Mouse (Mus musculus) adrenal gland (tissue): ENCODE results near the gene Cggbp1.
"Not testable (repeated sequence)": the region's sequence is repeated elsewhere in the genome, so short reads cannot be mapped to it uniquely, and the experiment has no call there.

ENCODE experiments used
- intact Hi-C: fragments of 180-260 bp; cut with DNase I; formaldehyde crosslinking; loops from one replicate; pipeline ENCODE4 v1.15.1; 2025
- long read RNA-seq, 2 experiments: library from polyadenylated mRNA; unstranded; transcript quantifications; one replicate each; pipeline ENCODE4 v2.0.0; 2020; ENCODE audit warnings: borderline replicate concordance in 1 of 2; ENCODE audit not compliant: insufficient replicate concordance in 1 of 2

The Cggbp1 gene
- long read RNA-seq, experiment 1, full-length matches to known transcripts: 17 of 38 reads
- long read RNA-seq, experiment 1, partial matches to known transcripts: 6 of 38 reads
- long read RNA-seq, experiment 1, other reads (novel, unspliced or antisense): 15 of 38 reads
- long read RNA-seq, experiment 2, full-length matches to known transcripts: 12 of 32 reads
- long read RNA-seq, experiment 2, partial matches to known transcripts: 9 of 32 reads
- long read RNA-seq, experiment 2, other reads (novel, unspliced or antisense): 11 of 32 reads

DNA sequence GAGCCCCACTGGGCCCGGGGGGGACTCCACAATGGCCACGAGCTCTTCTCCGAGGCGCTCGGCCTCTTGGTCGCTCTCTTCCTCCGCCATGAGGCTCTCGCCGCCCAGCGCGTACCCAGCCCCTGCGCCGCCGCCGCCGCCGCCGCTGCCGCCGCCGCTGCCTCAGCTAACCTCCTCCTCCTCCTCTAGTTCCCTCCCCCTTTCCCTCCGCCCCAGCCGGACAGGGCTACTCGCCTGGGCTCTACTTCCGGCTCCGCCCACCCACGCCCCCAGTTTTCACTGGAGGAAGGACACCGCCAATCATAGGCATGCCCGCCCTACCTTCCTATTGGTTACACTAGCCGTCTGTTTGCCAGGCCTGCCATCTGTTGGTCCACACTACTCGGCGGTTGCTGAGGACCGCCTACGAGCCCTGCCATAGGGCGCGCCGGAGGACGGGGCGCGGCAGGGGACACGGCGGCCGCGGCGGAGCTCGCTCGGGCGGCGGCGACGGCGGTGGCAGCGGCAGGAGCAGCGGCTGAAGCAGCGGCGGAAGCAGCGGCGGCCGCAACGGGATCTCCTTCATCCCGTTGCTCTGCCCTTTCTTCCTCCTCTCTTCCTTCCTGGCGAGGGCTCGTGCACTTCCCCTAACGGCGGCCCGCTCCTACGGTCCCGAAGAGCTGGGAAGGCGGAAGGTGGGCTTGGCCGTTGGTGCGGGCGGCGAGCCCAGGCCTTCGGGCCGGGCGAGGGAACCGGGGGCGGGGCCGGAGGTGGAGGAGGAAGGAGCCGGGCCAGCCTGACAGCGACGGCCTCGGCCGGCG is at the start of gene Cggbp1, which contains the start of gene Zfp654:
TSS of gene Cggbp1 (plus strand) at position 434 of the 800 bp plus-strand sequence.
TSS of gene Zfp654 (minus strand) at position 90 of the 800 bp plus-strand sequence.
- intact Hi-C loops: loop anchor here (5.0 kb wide), 1 partner anchor 79 kb away; the partner anchor contains the start of gene 4930453N24Rik

DNA sequence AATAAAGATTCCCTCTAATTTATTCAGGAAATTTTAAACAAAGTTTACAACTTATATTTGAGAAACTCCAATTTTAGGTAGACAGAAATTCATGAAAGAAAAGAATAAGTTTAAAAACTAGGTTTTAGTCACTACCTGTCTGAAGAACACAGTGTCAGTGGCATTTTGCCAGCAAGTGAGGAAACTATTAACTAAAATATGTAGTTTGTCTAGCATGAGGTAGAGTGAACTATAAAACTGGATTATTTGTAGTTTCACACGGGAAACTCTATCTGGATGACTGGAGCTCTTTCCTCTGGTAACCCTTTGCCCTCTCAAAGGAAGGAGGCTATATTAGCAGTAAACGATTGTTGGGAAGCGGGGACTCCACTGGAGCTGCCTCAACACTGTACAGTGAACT is 48.8 kb upstream of the Cggbp1 start:
- intact Hi-C loops: no loop called here

DNA sequence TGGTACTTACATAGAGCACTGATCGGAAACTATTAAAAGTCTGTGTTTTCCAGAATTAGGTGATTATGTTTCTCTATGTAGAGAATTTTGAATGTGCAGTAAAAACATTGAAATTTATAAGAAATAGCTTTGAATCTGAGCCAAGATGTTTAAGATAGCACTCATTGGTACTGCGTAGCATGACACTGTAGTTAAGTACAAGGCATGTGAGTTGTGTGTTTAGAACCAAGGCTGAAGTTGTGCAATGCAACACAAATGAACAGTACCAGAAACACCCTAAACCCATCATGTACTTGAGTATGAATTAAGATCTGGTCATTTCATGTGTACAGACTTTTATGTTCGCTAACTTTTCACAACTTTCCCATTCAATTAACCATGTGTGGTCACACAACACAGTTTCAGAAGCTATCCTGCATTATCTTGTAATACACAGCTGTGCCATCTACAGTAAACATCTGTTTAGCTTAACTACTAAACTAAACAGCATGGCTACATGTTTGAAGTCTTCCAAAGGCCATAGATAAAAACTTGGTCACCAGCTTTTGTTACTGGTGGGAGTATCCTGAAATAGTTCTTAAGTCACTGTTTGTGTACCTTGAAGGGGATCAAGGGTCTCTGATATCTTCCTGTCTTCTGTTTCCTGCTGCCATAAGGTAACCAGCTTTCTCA is 34.6 kb upstream of the Cggbp1 start:
- intact Hi-C loops: no loop called here

DNA sequence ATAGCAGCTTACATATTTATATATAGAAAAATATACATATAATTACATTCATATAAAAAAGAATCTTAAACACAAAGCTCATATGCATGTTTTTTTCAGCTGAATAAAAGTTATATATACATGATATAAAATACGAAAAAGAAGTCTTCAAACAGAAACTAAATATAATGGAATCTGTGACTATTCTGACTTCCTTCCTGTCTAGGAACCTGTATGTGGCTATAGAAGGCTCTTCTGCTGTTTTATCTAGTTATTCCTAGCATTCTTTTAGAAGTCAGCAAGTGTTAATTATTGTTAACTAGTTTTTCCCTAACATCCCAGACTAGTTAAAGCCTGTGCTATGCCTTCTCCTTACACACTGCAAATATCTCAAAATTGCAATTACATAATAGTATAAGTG is 27.9 kb upstream of the Cggbp1 start:
- intact Hi-C loops: no loop called here

DNA sequence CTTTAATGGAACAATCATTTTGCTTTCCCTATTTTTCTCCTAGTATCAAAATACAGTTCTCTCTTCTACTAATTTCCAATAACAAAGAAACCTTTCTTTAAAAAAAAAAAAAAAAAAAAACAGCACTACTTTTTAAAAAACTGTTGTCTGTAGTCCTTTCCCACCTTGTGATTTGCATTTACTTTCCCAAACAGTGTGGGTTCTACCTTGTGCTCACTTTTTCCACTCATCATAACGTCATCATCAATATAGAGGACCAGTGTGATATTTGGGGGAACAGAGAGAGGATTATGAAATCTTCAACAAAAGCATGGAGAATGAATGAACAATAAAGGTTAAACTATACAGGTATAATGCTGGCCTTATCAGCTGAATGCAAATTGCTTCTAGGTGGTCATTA is 27.3 kb upstream of the Cggbp1 start:
- intact Hi-C loops: no loop called here

GRCm38 (mm10) chr16:64830291-64830690 is 21.5 kb upstream of the Cggbp1 start:
- intact Hi-C loops: no loop called here

GRCm38 (mm10) chr16:64835996-64836545 is 15.7 kb upstream of the Cggbp1 start:
- intact Hi-C loops: no loop called here

DNA sequence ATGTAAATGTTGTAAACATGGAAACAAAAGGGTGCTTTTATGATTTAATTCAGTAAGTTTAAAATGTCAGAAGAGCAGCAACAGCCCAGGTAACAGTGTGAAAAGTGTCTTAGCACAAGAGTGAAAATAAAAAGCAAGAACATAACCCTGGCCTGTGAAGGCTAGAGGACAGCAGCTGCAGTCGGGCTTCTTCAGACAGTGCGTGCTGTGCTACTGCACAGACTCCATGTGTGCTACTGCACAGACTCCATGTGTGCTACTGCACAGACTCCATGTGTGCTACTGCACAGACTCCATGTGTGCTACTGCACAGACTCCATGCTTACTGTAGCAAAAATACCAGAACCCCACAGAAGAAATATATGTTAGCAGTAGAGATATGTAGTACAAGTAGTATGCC is 15.1 kb upstream of the Cggbp1 start:
- intact Hi-C loops: no loop called here

DNA sequence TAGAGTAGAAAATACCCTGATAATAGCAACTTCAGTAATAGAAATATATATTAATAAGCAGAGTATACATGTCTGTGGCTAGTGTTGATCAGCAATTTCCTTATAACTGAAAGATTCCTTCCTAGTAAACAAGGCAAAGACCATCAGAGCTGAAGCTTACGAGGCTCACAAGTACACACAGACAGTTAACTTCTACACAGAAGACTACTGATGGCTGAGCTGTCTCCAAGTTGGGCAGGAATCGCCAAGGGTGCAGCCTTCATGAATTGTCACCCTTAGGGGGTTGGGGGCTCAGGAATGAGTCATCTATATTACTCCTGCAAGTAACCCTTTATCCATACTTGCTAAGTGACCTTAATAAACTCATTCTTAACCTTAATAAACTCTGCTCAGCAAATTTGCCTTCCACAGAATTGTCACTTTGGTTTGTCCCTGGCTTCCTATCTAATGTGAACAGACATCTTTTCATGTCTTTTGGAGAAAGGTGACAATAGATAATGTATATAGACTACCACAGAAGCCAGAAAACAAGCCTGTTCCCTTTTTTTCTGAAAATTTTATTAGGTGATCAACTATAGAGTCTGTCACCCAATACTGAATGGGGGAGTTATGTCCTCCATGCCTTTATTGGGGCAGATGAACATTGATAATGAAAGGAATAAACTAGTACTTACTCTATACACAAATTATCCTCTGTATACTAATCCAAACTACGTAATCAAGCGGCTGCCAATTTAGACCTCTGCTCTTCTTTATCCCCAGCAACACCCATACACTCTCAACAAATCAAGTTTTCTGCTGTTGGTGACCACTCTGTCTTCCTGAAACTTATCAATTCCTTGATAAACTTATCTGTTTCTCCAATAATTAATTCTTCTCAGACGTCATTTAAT is 10.1 kb upstream of the Cggbp1 start:
- intact Hi-C loops: no loop called here

DNA sequence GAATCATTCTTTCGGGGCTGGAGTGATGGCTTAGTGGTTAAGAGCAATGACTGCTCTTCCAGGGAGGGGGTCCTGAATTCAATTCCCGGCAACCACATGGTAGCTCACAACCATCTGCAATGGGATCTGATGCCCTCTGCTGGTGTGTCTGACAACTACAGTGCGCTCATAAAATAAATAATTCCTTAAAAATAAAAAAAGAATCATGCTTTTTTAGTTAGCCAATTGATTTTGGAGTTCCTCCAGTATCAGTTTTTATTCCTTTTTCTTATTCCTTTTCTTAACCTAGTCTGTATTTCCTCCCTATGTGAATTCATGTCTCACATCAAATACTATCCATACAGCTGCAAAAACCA is 9.4 kb upstream of the Cggbp1 start:
- intact Hi-C loops: no loop called here

DNA sequence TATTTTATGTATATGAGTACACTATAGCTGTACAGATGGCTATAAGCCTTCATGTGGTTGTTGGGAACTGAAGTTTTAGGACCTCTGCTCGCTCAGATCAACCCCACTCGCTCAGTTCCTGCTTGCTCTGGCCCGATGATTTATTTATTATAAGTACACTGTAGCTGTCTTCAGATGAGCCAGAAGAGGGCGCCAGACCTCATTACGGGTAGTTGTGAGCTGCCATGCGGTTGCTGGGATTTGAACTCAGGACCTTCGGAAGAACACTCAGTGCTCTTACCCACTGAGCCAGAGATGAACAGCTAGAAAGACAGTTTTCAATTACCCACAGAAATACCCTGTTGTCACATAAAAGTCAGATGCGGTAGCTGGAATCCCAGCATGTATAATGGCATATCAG is 5.8 kb upstream of the Cggbp1 start:
- intact Hi-C loops: no loop called here

GRCm38 (mm10) chr16:64850287-64851084 is 1.3 kb upstream of the Cggbp1 start:
- intact Hi-C loops: loop anchor here (5.0 kb wide), 1 partner anchor 78 kb away; the partner anchor contains the start of gene 4930453N24Rik

DNA sequence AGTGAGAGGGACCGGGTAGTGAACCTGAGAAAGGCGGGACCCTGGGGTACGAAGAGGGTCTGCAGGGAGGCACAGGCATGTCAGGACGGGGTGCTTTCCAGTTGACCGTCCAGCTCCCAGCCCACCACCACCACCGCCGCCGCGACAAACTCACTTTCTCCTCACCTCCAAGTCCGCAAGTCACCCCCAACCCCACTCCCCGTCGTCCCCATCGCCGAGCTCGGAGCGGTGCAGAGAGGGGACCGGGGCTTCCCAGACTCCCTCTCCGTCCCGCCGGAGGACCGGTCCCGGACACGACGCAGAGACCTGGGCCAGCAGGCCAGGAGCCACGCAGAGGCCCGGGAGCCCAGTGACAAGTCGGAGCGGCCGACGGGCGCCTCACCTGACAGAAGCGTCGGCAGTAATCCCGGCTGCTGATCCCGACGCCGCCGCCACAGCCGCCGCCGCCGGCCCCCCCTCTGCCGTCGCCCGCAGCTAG is 672 bp upstream of the Cggbp1 start:
- intact Hi-C loops: loop anchor here (5.0 kb wide), 1 partner anchor 79 kb away; the partner anchor contains the start of gene 4930453N24Rik

GRCm38 (mm10) chr16:64852441-64852871 is 660 bp downstream of the Cggbp1 start:
- intact Hi-C loops: loop anchor here (5.0 kb wide), 1 partner anchor 80 kb away; the partner anchor contains the start of gene 4930453N24Rik

GRCm38 (mm10) chr16:64852891-64853290 is 1.1 kb downstream of the Cggbp1 start:
- intact Hi-C loops: loop anchor here (5.0 kb wide), 1 partner anchor 81 kb away; the partner anchor contains the start of gene 4930453N24Rik

DNA sequence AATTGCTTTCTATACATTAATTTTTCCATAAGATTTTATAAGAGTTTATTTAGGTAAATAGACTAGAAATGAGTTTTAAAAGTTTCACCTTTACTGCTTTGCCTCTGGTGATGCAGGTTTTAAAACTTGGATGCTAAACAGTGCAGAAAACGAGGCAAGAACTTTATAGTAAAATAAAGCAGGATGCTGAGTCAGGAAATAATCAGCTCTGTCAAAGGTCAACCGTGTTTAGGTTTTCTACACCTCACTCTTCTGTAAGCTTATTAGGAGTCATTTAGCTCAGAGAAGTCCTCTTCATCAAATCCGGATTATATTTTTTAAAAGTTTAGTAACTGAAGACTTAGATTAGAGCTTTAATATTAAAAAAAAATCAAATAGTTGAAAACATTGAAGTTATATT is 5.2 kb downstream of the Cggbp1 start:
- intact Hi-C loops: no loop called here

DNA sequence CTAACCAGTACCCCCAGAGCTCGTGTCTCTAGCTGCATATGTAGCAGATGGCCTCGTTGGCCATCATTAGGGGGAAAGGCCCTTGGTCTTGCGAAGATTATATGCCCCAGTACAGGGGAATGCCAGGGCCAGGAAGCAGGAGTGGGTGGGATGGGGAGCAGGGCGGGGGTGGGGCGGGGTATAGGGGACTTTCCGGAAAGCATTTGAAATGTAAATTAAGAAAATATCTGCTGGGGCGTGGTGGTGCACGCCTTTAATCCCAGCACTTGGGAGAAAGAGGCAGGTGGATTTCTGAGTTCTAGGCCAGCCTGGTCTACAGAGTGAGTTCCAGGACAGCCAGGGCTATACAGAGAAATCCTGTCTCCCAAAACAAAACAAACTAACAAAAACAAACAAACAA is 14.0 kb downstream of the Cggbp1 start:
- intact Hi-C loops: not testable (repeated sequence)

- intact Hi-C loops: no loop called here
These were observed 16.8 kb downstream of the Cggbp1 start for GRCm38 (mm10) chr16:64868613-64869012.

GRCm38 (mm10) chr16:64869621-64870020 is 17.8 kb downstream of the Cggbp1 start:
- intact Hi-C loops: no loop called here
